Mouse (Mus musculus) C2C12 (cell line): Measurements from ENCODE around the gene Zfp691.

Source experiments
- CEBPB ChIP-seq: IDR thresholded peaks from one replicate; pipeline ENCODE4 v1.6.1; 2011; ENCODE audit warnings: low read depth, mild to moderate bottlenecking, control low read depth, moderate library complexity
- CTCF ChIP-seq: IDR thresholded peaks from one replicate; pipeline ENCODE4 v1.5.1; 2011; ENCODE audit not compliant: control insufficient read depth, insufficient read depth, insufficient read length
- FOSL1 ChIP-seq: IDR thresholded peaks from one replicate; pipeline ENCODE4 v1.8.0; 2011; ENCODE audit warnings: mild to moderate bottlenecking, low read length; ENCODE audit not compliant: poor library complexity, insufficient read depth, severe bottlenecking
- MAX ChIP-seq: IDR thresholded peaks from one replicate; pipeline ENCODE4 v1.6.1; 2011; ENCODE audit warnings: mild to moderate bottlenecking, control low read depth
- MYOD1 ChIP-seq: IDR thresholded peaks from one replicate; pipeline ENCODE4 v1.6.1; 2011; ENCODE audit warnings: low read depth; ENCODE audit not compliant: control insufficient read depth, insufficient read length
- MYOG ChIP-seq: IDR thresholded peaks from one replicate; pipeline ENCODE4 v1.6.1; 2011; ENCODE audit not compliant: control insufficient read depth, insufficient read length; ENCODE audit errors: extremely low read depth
- USF1 ChIP-seq: IDR thresholded peaks from one replicate; pipeline ENCODE4 v1.6.1; 2011; ENCODE audit warnings: low read depth, mild to moderate bottlenecking, control low read depth, moderate library complexity

DNA sequence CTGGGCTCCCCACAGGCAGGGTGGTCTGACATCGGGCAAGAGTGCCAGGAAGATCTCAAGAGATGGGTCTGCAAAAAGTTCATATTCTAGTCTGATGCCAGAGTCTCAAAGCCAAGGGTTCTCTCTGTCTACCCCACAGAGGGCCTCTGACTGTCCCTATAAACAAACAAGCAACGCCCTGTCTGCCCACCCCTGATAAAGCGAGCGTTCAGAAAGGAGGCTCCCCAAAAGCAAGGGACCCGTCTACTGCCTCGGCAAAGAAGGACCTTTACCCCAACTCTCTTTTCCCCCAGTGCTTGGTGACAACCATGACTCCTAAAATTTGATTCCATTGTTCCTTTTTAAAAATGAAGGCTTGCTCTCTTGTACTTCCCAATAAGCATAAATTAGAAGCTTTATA, 15.9 kb upstream of the Zfp691 start, which contains the start of gene Ermap:
- TF ChIP-seq MAX (no peak), CTCF (no peak), MYOD1 (no peak), CEBPB (no peak), FOSL1 (no peak), USF1 (no peak), MYOG (no peak)
